Mouse (Mus musculus) gastrocnemius, adult 2 months (tissue): ENCODE results near the gene Crygb. TPM values are rescaled to one million over a fixed set of nuclear protein-coding genes. Genes with fewer than 3 reads are reported as not detected.

Source experiments
- DNase-seq: peaks from one replicate; pipeline ENCODE4 v3.0.0; 2022
- H3K27ac ChIP-seq: fragments of 200-600 bp; 2 replicates; pipeline ENCODE4 v1.8.1; 2022; ENCODE audit warnings: mild to moderate bottlenecking
- H3K4me3 ChIP-seq: fragments of 200-600 bp; 2 replicates; pipeline ENCODE4 v1.8.1; 2022; ENCODE audit warnings: mild to moderate bottlenecking, moderate library complexity
- CTCF ChIP-seq: fragments of 200-600 bp; IDR thresholded peaks from 2 replicates; pipeline ENCODE4 v1.8.1; 2022; ENCODE audit warnings: antibody characterized with exemption, mild to moderate bottlenecking, moderate library complexity
- intact Hi-C: fragments of 180-260 bp; cut with DNase I; formaldehyde crosslinking; loops from one replicate; pipeline ENCODE4 v1.15.1; 2025
- long read RNA-seq, 2 experiments: library from polyadenylated mRNA; stranded (forward); transcript quantifications; one replicate each; pipeline ENCODE4 v2.0.0; 2021
- total RNA-seq, 2 experiments: library from RNA; stranded (reverse); gene quantifications; 2 replicates each; pipeline ENCODE4 v1.2.3; 2021

Gene Crygb
- not detected for total RNA-seq
- long read RNA-seq, experiment 1 = 0 reads
- long read RNA-seq, experiment 2 = 0 reads

GRCm38 (mm10) chr1:65082188-65082587 is at the start of gene Crygb:
Gene Crygb, minus strand, starts transcription at chr1:65082288.
- Histone ChIP-seq H3K4me3 (no peak within 1 kb of the TSS), H3K27ac (no peak within 1 kb of the TSS)
- no peak for TF ChIP-seq CTCF
- DNase-seq = no peak
- intact Hi-C loops = no loop called here

DNA sequence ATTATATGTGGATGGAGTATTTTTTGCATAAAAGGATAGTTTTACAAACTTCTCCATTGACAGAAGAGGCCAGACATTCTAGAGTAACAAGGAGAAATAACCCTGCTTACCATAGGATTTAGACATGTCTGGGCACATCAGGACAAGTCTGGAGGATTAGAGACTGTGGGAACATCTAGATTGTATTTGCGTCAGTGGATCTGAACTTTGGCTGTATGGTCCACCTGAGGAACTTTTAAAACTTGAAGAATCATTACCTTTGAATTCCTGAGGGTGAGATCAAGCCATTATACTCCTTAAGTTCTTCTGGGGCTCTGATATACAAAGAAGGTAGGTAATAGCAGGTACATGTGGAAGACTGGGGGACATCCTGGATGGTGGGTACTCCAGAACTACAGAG is 49.6 kb upstream of the Crygb start:
- no peak for TF ChIP-seq CTCF
- H3K27ac ChIP-seq = no peak overlapping the region

DNA sequence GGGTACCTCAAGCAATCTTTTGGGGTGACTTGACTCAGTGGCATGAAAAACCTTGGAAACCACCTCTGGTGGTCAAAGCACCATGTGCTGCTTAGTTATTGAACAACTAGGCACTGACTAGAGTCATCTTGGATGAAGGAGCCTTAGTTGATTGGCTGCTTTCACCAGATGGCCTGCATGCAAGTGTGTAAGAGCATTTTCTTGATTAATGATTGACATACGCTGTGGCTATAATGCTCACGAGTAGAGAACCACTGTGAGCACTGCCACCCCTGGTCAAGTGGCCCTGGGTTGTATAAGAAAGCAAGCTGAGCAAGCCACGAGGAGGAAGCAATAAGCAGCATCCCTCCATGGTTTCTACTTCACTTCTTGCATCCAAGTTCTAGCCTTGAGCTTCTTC is 48.1 kb upstream of the Crygb start:
- no peak overlapping the region for H3K4me3 ChIP-seq
- H3K27ac ChIP-seq = no peak overlapping the region
- intact Hi-C loops = no loop called here
- DNase-seq = no peak
- TF ChIP-seq CTCF = no peak

More for the DNA sequence above, 49.6 kb upstream of the Crygb start:
- intact Hi-C loops = no loop called here
- H3K4me3 ChIP-seq = no peak overlapping the region
- no peak for DNase-seq

GRCm38 (mm10) chr1:65129634-65130180 is 47.6 kb upstream of the Crygb start:
- H3K4me3 ChIP-seq = no peak overlapping the region
- no peak for DNase-seq
- no peak for TF ChIP-seq CTCF
- intact Hi-C loops = no loop called here
- H3K27ac ChIP-seq = no peak overlapping the region

DNA sequence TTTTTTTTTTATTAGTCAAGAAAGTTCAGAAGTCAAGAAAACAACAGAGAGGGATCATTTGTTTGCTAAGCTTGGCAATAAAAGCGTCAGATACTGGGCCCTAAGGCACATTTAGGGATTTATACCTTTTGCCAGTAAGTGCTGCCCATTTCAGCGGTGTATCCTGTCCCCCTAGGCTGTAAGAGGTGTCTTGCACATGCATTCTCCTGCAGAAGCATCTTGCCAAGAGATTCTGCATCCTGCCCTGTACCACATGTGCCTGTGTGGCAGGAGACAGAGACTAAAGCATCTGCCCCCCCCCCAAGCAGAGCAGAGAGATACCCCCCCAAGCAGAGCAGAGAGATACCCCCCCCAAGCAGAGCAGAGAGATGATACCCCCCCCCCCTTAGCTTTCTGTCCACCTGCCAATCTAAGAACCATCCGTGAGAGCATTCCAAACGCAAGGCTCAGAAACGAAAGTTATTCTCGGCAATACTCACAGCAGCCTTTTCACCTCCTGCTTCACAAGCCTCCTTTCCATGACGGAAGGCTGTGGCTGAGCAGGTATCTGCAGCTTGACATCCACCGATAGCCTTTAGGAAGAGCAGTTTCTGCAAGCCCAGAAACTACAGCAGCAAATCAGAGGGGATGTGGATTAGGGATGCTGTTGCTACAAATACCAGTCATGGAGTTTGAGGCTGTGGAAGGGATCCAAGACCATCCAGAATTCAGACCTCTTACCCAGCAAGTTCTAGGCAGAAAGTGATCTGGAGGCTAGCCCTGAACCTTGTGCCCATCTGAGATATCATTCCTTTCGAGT is 40.7 kb upstream of the Crygb start, which contains the start of gene D630023F18Rik:
Gene D630023F18Rik, minus strand, starts transcription at position 641 of the 799 bp plus-strand sequence.
- intact Hi-C loops = no loop called here
- Histone ChIP-seq H3K27ac (no peak within 1 kb of the TSS), H3K4me3 (peak within 1 kb of the TSS; percentile 42; the same call in 1 of the 2 replicates)
- DNase-seq = no peak
- TF ChIP-seq CTCF = no peak

DNA sequence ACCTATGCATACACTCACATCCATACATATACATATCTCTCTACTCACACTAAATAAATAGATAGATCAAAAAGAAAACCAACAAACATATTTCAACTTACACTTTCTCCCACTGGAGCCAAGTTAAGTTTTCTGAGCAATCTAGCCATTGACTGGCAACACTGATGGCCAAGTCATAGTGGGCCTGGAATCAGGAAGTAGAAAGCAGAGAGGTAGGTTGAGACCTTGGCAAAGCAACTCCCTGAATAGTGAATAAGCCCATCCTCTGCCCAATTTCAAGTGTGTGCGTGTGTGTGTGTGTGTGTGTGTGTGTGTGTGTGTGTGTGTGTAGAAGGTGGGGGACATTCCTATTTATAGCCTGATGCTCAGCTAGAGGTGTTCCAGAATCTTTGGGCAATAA is 37.4 kb upstream of the Crygb start, which contains the start of gene Gm28845:
Gene Gm28845, minus strand, starts transcription at position 121 of the 400 bp plus-strand sequence.
- H3K4me3 ChIP-seq = no peak within 1 kb of the TSS
- no peak for DNase-seq
- TF ChIP-seq CTCF = no peak
- intact Hi-C loops = no loop called here
- no peak within 1 kb of the TSS for H3K27ac ChIP-seq

DNA sequence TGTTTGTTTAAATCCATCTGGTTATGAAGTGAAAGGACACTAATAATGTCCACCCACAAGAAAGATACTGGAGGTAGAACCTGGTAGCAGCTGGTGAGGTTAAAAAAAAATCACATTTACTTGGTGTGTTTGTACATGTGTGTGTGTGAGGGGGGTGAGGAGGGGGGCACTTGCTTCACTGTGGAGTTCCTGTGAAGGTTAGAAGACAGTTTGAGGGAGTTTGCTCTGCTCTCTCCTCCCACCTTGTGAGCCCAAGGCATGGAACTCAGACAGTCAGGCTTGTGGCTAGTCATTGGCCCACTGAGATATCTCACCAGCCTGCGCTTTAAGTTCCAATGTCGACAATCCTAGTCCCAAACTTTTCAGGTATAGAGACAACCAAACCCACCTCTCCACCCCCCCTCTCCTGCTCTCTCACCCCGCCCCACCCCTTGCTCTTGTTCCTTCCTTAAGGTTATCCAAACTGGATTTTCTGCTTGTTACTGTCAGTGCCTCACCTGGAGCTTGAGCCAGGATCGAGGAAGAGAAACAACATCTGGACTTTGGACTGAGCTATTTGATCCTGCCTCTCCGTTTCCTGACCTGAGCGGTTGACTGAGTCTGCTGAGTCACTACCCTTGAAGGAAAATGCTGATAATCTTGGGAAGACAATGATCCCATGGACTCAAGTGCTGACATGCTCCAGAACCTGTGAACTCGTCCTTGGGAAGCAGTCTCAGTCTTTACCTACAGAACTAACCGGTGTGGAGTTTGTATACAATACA is 36.2 kb upstream of the Crygb start:
- H3K4me3 ChIP-seq = no peak overlapping the region
- H3K27ac ChIP-seq = no peak overlapping the region
- no peak for TF ChIP-seq CTCF
- intact Hi-C loops = no loop called here
- DNase-seq = no peak

- no peak for DNase-seq
- no peak overlapping the region for H3K27ac ChIP-seq
- no peak overlapping the region for H3K4me3 ChIP-seq
- TF ChIP-seq CTCF = no peak
- intact Hi-C loops = no loop called here
These were observed 31.6 kb upstream of the Crygb start for GRCm38 (mm10) chr1:65113536-65114172.

DNA sequence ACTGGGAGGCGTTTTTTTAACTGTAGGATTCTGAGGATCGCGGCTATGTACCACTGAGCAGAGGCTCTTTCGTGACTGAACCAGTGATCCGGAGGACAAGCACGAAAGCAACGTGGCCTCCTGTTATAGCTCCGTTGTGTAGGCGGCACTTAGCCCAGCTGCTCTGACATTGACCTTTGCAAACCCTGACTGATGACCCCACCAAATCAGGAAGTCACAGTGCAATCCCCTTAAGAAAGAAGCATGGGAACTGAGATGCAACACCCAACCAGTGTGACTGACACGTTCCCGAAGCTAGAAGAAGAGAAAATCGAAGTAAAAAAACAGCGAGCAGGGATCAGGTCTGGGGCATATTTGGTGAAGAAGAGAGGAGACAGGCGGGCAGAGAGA is 30.7 kb upstream of the Crygb start:
- peak overlapping the region; percentile 78 for H3K27ac ChIP-seq

GRCm38 (mm10) chr1:65112031-65112806 is 30.1 kb upstream of the Crygb start:
- no peak; the same call in 1 of the 2 replicates for TF ChIP-seq CTCF
- intact Hi-C loops = loop anchor here (1.0 kb wide), 1 partner anchor 67 kb away; no protein-coding TSS in a partner anchor
- H3K4me3 ChIP-seq = peak overlapping the region; percentile 59
- H3K27ac ChIP-seq = peak overlapping the region; percentile 78
- DNase-seq = peak; percentile 75

More for the DNA sequence above, 30.7 kb upstream of the Crygb start:
- H3K4me3 ChIP-seq = peak overlapping the region; percentile 59
- intact Hi-C loops = loop anchor here (1.0 kb wide), 1 partner anchor 66 kb away; no protein-coding TSS in a partner anchor
- no peak for TF ChIP-seq CTCF
- peak; percentile 25 for DNase-seq

DNA sequence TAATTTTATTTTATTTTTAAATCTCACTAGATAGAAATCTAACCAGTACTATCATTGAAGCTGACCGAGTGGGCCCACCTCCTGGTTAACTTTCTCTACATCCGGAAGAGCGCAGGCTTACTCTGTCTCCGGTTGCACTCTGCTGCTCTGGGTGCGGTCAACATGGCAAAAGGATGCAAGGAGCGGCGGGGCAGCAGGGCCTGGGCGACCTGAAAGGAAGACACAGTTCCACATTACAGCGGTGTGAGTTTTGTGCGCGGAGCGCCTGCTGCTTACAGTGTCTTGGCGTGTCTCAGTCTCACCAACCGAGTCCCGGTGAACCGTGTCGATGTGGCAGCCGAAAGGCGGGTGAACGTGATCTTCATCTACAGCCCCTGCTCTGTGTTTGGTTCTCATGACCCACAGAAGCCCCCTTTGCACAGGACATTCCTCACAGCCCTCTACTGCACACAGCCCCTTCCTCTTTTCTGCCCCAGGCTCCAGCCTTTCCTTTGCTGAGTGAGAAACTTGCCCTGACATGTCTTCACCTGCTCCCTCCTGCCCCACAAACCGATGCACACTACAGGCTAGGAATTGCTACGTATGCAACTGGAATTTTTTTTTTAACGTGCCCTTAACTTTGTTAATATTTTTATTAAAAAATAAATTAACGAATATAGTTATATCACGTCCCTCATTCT is 27.8 kb upstream of the Crygb start:
- DNase-seq = no peak
- Histone ChIP-seq H3K27ac (no peak overlapping the region), H3K4me3 (no peak overlapping the region)
- intact Hi-C loops = no loop called here
- TF ChIP-seq CTCF = no peak
